In the genomic region with DNA sequence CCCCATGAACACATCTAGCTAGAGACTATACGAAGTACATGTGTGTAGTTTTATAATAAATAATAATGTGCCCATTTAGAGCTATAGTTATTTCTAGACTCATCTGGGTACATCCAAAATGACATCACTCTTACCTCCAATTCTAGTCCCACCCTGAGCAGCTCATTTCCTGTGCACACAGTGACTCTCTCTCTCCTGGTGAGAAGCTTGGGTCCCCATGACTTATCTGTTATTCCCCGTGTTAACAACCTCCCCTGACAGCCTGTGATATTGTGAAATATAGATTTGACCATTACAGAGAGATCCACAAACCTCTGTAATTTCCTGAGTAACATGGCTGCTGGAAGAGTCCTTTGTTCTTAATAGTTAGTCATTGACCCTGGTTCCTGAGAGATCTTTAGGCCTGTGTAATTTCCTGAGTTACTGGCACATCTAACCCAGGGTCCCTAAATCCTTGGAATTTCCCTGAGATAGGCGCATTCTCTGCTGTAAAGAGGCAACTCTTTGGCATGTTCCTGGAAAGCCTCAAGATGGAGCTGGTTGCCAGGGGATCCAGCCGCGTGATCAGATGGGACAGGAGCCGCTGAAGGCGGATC, we compare ENCODE assay signal across 21 mouse cellular contexts. TPM values are rescaled to one million over a fixed set of nuclear protein-coding genes. Genes with fewer than 3 reads are reported as not detected.
A peak's percentile ranks its signal among the peaks of the same experiment; 100 is the strongest.
DNase-seq lines count a peak whose midpoint lies in the region; ATAC-seq and TF ChIP-seq lines count a peak whose summit lies in the region.
"Had no signal": no experiment of that assay in that cellular context is flagged by ENCODE, and none has a peak within 500 bp of the region (broad histone marks: within the 10 kb centered on the region; RNA-seq: fewer than 3 reads in every experiment).

No protein-coding gene starts in this region.

- no peaks in the 10 kb centered on the region for H3K27me3 ChIP-seq in kidney, postnatal 0 days (ENCODE audit: insufficient read depth, low read length)
- H3K27me3 ChIP-seq: forebrain, embryonic 15.5 days; limb, embryonic 12.5 days; midbrain, embryonic 13.5 days; neural tube, embryonic 12.5 days had no signal

- H3K4me3 ChIP-seq in kidney, postnatal 0 days (replicated peaks; ENCODE audit: low read depth, low read length): no peak overlapping the region
- H3K4me3 ChIP-seq: forebrain, embryonic 15.5 days; limb, embryonic 12.5 days; midbrain, embryonic 13.5 days; neural tube, embryonic 12.5 days had no signal

- H3K27ac ChIP-seq in kidney, postnatal 0 days: no peak overlapping the region
- H3K27ac ChIP-seq: forebrain, embryonic 15.5 days; limb, embryonic 12.5 days; liver, embryonic 14.5 days; midbrain, embryonic 13.5 days; neural tube, embryonic 12.5 days had no signal

- H3K9me3 ChIP-seq in kidney, postnatal 0 days (replicated peaks; ENCODE audit: low read length): no peaks in the 10 kb centered on the region
- H3K9me3 ChIP-seq: forebrain, embryonic 15.5 days; limb, embryonic 12.5 days; midbrain, embryonic 13.5 days; neural tube, embryonic 12.5 days had no signal

- ATAC-seq in kidney, postnatal 0 days (replicated peaks; ENCODE audit: low FRiP score, low read depth): no peak
- ATAC-seq in CD4-positive, CD25-positive, alpha-beta regulatory T cell, adult 4 months: peak; percentile 61
- ATAC-seq in granulocyte monocyte progenitor cell, adult 5-6 weeks (replicated peaks; ENCODE audit: poor library complexity, severe bottlenecking): peak; percentile 78
- ATAC-seq: forebrain, embryonic 15.5 days; hindbrain, embryonic 16.5 days; intestine, postnatal 0 days; midbrain, embryonic 13.5 days had no signal

- H3K4me2 ChIP-seq in kidney, postnatal 0 days (ENCODE audit: low read length): no peak overlapping the region
- H3K4me2 ChIP-seq: forebrain, embryonic 15.5 days; limb, embryonic 12.5 days; midbrain, embryonic 13.5 days; neural tube, embryonic 12.5 days had no signal

- 0 out of 2 replicates have a peak, but pooled peaks have one; percentile 17 for TF ChIP-seq CTCF in kidney, postnatal 0 days (IDR thresholded peaks at IDR 0.05; ENCODE audit: low read depth)

- 63% methylated on average over 7 of the region's 7 CpGs for WGBS in kidney, postnatal 0 days

- no peak overlapping the region for H3K9ac ChIP-seq in kidney, postnatal 0 days (ENCODE audit: low read depth, low read length)
- H3K9ac ChIP-seq: forebrain, embryonic 15.5 days; limb, embryonic 12.5 days; liver, embryonic 14.5 days; midbrain, embryonic 13.5 days; neural tube, embryonic 12.5 days had no signal

- peak; percentile 60 for DNase-seq in kidney, postnatal 0 days (ENCODE audit: low spot score)
- no peak for DNase-seq in kidney, adult 11 months
- peak; percentile 90 for DNase-seq in 416B (ENCODE audit: low read depth)
- DNase-seq in neural tube, embryonic 10.5 days (ENCODE audit: extremely low spot score, low spot score): no peak
- DNase-seq in adrenal gland, postnatal 25 days: no peak
- DNase-seq: cerebellum, adult 18-20 months; cerebellum, postnatal 25 days; gastrocnemius, postnatal 10 days; heart, adult 11 months; lung, postnatal 10 days; right cerebral cortex, postnatal 25 days; spleen, adult 18-20 months had no signal

- H3K36me3 ChIP-seq in kidney, postnatal 0 days (ENCODE audit: insufficient read depth, low read length): no peaks in the 10 kb centered on the region
- H3K36me3 ChIP-seq: forebrain, embryonic 15.5 days; limb, embryonic 12.5 days; midbrain, embryonic 13.5 days; neural tube, embryonic 12.5 days had no signal

- no peaks in the 10 kb centered on the region for H3K4me1 ChIP-seq in kidney, postnatal 0 days (replicated peaks; ENCODE audit: insufficient read depth, low read length)
- H3K4me1 ChIP-seq: forebrain, embryonic 15.5 days; midbrain, embryonic 13.5 days had no signal

RNA-seq across cellular contexts. Expression of a gene that starts 15.4 kb away (rescaled TPM):
- polyA plus RNA-seq in kidney, postnatal 0 days (2015; fragmentation: Nextera tagmentation; extraction: Ambion mirVana): 31.4 and 36.6 TPM in 2 replicates
- polyA plus RNA-seq in CD4-positive, CD25-positive, alpha-beta regulatory T cell, adult 4 months (2017; shearing (Covaris generic)): 10 to 100 TPM; 31.7 to 40.8 TPM
- total RNA-seq in granulocyte monocyte progenitor cell, adult 5-6 weeks (2014; fragmentation: Nextera tagmentation): 23.2 and 24.2 TPM in 2 replicates
- total RNA-seq in granulocyte monocyte progenitor cell, adult 5-6 weeks (2017): 38.9 and 42.7 TPM in 2 replicates
- total RNA-seq in adrenal gland, postnatal 25 days (2021): 19.3 and 26.5 TPM in 2 replicates

RNA-seq across cellular contexts. Expression of a gene that starts 16.1 kb away (rescaled TPM):
- polyA plus RNA-seq in kidney, postnatal 0 days (2015; fragmentation: Nextera tagmentation; extraction: Ambion mirVana): 39.9 and 40.1 TPM in 2 replicates
- polyA plus RNA-seq in CD4-positive, CD25-positive, alpha-beta regulatory T cell, adult 4 months (2017; shearing (Covaris generic)): 10 to 100 TPM; 31.1 to 45.6 TPM
- 42.4 and 47.8 TPM in 2 replicates for total RNA-seq in granulocyte monocyte progenitor cell, adult 5-6 weeks (2014; fragmentation: Nextera tagmentation)
- total RNA-seq in granulocyte monocyte progenitor cell, adult 5-6 weeks (2017): 59.2 and 71.6 TPM in 2 replicates
- total RNA-seq in adrenal gland, postnatal 25 days (2021): 35.2 and 35.8 TPM in 2 replicates

Comparison
In these comparisons a context has a peak if more than half of its experiments do, and no peak if none do; other contexts are left out.
1. DNase-seq: peak in kidney, postnatal 0 days (single experiment) and 416B (single experiment); none in kidney, adult 11 months (single experiment), neural tube, embryonic 10.5 days (single experiment) and adrenal gland, postnatal 25 days (single experiment).